Mouse (Mus musculus) layer of hippocampus, adult 11-12 months (tissue): Measurements from ENCODE around the gene Akr1b8.
A peak's percentile ranks its signal among the peaks of the same experiment; 100 is the strongest.
"Not testable (repeated sequence)": the region's sequence is repeated elsewhere in the genome, so short reads cannot be mapped to it uniquely, and the experiment has no call there.

ENCODE experiments used
- DNase-seq: peaks from one replicate; pipeline ENCODE4 v3.0.0; 2022; ENCODE audit warnings: low spot score

Gene Akr1b8

DNA sequence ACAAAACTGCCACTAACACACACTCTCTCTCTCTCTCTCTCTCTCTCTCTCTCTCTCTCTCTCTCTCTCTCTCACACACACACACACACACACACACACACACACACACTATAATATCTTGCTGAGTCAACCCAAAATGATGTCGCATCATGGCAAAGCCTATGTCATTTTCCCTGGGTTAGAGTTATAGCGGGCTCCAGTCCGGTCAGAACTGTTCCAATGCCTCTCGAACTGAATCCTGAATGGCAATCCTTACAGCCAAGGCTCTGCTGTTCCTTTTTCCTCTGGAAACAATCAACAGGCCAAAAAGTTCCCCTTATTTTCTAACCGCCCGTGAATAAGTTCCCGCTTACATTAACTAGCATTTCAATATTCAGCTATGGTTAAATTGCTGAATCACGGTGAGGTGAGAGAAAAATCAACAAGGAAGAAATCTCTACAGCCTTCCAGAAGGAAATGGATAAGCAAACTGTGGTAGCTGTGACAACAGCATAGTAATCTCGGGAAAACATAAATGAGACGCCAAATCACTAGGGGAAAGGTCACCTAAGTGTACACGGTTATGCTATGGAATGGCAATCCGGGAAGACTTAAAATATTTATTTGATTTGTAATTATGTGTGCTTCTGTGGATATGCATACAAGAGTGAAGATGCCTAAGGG is 3.8 kb upstream of the Akr1b8 start:
- DNase-seq: no peak

DNA sequence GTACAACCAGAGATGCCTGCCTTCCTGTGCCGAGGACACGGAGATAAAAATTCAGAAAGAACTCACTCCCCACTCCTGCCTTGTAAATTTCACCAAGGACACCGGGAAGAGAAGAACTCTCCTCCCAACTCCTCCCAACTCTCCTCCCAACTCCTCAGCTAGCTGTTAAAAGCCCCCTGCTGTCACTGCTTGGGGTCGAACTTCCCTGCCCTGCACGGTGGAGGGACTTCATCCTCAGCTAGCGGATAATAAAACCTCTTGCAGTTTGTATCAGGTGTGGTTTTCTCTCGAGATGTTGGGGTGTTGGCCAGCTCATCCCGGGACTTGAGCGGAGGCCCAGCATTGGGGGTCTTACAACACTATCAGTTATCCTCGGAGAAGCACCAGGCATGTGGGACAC is 2.4 kb upstream of the Akr1b8 start:
- DNase-seq: not testable (repeated sequence)

DNA sequence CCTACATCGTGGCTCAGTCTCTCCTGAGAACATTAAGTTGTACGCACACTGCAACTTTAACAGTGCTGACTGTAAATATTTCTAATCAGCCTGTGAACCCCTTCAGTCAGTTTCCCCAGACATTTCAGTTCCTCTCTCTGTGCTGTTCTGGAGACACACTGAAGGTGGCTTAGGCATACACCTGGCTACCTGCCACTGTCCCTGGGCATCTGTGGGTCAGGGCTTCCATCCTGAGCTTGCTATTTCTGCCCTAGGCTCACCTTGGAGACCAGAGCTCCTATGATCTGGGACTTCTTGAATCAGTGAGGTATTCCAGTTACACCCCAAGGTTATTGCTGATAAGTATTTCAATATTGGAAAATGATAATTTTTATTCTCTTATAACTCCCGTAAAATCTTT is 1.5 kb upstream of the Akr1b8 start:
- no peak for DNase-seq

DNA sequence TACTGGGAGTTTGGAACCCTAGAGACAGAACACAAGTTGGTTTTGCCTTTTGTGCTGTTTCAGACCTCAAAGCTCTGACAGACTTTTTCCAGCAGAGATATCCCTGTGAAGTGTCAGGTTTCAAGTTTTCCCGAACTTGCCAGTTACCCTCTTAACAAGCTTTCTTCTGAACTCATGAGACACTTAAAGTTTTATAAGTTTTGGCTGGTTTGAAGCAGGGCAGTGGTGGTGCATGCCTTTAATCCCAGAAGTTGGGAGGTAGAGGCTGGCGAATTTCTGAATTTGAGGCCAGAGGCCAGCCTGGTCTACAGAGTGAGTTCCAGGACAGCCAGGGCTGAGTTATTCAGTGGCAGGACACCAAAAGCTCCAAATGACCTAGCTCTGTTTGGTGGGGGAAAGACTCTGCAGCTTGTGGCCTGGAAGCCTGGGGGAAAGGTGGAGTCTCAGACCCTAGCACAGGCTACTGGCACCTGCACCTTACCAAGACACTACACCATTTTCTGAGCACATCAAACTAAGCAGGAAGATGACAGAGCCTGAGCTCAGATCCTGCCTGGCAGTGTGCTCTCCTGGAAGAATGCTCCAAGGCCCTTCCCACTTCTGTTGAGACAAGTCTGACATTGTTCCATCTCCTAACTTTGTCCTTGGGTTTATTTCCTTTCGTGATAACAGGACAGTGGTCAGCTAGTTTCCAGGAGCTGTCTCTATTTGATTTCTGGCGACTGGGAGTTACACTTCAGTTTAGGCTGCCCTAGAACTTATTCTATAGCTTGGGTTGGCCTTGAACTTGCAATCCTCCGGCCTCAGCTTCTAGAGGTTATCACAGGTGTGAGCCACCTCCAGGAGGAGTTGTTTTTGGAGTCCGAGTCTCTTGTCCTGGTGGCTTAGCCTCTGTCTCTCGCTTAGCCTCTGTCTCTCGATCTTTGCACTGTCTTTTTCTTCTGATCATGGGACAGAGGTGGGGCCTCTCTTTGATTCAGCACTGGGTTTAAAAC is 732 bp downstream of the Akr1b8 start:
- DNase-seq: no peak

DNA sequence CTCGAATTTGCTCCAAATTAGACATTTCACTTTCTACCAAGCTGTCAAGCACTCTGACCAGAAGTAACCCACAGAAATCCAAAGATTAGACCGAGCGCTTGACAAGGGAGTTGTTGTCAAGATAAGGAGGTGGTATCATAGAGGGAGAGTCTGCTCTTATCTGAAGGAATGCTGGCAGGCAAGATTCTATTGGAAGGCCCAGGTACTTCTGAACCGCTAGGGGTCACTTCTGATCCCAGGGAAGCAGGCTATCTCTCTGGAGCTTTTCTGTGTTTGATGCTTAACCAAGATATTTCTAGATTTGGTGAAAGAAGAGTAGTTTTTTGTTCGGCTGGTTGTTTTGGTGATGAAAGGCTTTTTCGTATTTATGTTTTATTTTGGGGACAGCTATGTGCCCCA is 1.4 kb downstream of the Akr1b8 start:
- DNase-seq: no peak

DNA sequence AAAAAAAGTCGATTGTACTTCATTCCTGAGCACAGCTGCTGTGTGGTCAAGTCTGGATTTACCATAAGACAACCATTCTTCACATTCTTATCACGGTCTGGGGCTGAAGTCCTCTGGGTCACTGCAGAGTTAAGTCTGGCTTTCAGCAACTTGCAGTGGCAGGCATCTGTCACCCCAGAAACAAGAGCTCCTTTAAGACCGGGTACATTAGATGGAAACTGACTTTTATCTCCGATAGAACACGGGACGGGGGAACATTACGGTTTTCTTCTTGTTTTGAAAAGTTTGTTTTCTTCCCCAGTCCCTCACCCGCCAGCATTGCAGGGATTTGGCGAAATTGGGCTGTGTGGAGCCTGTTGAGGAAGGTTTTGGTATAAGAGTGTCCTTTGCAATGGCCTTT is 1.9 kb downstream of the Akr1b8 start:
- no peak for DNase-seq

DNA sequence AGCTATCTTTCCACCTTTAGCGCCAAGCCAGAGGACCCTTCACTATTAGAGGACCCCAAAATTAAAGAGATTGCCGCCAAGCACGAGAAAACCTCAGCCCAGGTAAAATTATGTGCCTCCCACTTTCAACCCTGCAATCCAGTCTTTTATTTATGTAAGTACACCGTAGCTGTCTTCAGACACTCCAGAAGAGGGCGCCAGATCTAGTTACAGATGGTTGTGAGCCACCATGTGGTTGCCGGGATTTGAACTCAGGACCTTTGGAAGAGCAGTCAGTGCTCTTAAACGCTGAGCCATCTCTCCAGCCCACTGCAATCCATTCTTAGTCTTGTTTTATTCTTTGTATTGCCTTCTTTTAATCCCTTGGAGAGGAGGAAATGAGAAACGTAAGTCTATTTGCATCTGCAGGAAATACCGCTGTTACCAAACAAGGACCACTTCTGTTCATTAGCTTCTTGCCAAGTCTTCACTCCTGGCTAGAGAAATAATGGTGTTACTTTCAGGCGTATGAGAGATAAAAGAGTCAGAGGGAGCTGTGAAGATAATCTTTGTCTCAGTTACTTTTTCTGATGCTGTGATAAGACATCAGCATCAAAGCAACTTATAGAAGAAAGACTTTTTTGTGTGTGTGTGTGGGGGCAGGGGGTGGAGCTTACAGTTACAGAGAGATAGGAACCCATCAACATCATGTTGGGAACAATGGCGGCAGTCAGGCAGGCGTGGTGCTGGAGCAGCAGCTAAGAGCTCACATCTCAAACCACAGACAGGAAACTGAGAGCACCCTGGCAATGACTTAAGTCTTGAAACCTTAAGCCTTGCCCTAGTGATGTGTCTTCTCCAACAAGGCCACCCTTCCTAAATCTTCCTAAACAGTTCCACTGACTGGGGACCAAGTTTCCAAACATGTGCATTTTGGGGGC is 10.6 kb downstream of the Akr1b8 start:
- DNase-seq: no peak

DNA sequence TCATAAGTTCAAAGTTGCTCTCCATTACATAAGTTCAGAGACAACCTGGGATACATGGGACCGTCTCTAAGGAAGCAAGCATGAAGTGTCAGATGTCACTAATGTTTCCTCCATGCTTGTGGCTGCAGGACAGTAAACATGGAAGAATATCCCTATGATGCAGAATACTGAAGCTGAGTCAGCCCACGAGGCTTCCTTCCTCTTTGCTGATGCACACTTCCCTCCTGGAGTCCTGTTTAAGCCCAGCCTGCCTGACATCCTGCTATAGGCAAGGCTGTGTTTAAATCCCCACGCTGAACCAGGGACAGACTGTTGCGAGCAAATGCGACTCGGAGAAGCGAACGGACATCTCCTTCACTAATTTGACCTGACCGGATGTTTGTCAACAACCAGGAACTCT is 14.1 kb downstream of the Akr1b8 start:
- no peak for DNase-seq

DNA sequence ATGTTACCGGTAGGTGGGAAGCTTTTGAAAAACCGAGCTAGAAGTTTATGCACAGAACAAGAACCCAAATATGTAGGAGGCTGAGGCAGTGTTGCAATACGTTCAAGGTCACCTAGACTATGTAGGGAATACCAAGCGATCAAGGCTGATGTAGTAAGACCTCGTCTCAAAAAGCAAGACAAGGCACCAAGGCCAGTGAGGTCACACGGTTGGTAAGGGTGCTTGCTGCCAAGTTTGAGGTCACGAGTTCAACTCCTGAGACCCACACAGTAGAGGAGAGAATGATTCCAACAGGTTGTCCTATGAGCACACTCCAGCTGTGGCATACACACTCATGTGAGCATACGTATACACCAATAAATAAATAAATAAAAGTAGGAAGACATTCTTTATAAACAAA is 16.2 kb downstream of the Akr1b8 start:
- DNase-seq: no peak

DNA sequence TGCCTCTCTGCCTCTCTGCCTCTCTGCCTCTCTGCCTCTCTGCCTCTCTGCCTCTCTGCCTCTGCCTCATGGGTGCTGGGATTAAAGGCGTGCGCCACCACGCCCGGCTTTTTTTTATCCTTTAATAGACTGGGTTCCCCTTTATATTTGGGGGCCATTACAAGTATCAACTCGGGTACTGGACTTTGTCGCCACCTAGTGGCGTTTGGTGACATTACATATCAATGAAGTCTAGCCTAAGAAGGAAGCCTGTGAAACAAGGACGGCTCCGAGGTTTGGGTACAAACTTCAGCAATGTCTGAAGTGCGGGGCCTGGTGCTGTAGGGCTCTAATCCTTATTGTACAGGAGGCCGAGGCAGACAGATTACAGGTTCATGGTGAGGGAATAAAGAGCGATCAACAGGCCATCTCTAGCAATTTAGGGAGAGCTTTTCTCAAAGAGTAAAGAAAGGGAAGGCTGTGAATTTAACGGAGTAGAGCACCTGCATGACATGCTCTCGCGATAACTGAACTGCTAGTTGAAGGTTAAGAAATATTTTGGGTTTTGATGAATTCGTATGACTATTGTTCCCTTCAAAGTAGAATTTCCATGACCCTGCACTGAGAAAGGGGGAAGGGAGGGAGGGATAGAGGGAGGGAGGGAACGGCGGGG is 17.9 kb downstream of the Akr1b8 start:
- peak; percentile 90 for DNase-seq

DNA sequence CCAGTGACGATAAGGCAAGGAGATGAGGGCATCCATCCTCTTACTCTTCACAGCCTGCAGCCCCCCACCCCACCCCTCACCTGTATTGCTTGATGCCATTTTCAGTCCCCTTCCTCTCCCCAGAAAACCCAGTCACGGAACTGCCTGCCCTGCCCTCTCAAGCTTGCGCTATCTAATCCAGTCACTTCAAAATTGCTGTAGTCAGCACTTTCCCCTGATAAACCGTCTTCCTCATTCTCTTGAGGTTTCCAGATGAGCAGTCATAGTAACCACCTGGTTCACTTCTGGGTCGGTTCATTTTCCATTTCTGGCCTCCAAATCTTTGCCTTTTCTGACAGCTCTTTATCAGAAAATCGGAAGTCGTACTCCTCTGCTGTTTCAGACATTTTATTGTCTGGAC is 19.9 kb downstream of the Akr1b8 start:
- no peak for DNase-seq

DNA sequence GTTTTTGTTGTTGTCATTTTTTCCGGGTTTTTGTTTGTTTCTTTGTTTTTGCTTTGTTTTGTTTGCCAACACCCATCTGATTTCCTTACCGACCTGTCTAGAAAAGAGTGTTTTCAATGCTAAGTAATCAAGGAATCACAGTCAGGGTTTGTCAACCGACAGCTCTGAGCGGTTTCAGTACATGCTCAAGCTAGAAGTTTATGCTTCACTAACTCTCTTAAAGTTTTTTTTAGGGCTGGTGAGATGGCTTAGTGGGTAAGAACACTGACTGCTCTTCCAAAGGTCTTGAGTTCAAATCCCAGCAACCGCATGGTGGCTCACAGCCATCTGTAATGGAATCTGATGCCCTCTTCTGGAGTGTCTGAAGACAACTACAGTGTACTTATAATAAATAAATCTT is 22.0 kb downstream of the Akr1b8 start:
- not testable (repeated sequence) for DNase-seq

DNA sequence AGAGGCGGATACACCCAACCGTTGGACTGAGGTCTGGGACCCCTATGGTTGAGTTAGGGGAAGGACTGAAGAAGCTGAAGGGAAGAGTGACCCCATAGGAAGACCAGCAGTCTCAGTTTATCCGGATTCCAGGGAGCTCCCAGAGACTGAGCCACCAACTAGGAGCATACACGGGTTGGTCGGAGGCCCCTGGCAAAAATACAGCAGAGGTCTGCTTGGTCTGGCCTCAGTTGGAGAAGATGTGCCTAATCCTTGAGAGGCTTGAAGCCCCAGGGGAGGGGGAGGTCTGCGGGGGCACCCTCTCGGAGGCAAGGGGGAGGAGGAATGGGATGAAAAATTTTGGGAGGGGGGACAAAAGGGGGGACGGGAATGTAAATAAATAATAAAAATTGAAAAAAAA is 29.5 kb downstream of the Akr1b8 start:
- DNase-seq: no peak

DNA sequence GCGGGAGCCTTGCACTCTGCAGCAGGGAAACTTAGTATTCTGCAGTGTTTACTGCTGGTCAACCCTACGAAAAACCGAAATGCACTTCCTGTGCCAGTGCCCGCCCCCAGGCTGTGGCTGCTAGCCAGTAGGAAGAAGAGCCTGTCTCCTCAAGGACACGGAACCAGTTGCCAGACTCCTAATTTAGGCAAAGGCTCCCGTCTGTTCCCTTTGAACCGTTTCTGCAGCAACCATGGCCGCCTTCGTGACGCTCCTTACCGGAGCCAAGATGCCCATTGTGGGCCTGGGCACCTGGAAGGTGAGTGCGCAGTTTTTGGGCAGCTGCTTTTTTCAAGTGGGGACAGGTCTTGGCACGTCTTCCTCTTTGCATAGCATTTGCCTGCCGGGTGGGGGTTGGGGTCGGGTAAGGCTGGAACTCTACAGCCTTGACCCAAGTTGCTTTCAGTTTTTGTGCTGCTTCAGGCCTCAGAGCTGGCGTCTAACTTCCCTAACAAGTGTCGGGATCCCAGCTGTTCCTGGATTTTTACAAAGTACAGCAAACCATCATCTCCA is 30.3 kb downstream of the Akr1b8 start, which contains the start of gene Akr1b10:
Akr1b10 (plus strand) TSS at position 109 of the 552 bp plus-strand sequence.
- DNase-seq: peak; percentile 82

DNA sequence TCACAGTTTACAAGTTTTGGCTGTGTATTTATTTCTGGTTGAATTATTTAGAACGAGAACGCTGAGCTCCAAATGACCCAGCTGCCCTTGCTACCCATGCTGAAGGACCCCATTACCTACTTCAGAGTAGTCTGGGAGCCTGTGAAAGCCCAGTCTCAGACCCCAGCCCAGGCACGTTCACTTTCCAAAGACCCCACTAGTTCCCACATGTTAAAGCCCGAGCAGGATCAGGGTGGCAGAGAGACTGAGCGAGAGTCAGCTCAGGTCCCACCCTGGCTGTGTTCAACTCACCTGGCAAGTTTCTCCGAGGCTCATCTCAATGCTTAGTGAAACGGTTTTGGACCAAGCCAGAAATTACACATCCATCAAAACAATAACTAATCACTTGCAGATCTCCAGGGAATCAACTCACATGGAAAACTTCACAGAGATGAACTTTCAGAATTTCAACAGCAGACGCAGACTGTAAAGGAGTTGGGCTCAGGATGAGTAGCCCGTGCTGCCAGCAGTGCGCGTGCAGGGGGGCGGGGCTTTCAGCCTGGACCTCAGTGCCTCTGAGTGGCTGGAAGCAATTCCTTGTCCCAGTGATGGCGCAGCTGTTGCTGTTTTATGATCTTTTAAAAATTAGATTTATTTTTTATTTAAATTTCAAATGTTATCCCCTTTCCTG is 30.9 kb downstream of the Akr1b8 start:
- no peak for DNase-seq

DNA sequence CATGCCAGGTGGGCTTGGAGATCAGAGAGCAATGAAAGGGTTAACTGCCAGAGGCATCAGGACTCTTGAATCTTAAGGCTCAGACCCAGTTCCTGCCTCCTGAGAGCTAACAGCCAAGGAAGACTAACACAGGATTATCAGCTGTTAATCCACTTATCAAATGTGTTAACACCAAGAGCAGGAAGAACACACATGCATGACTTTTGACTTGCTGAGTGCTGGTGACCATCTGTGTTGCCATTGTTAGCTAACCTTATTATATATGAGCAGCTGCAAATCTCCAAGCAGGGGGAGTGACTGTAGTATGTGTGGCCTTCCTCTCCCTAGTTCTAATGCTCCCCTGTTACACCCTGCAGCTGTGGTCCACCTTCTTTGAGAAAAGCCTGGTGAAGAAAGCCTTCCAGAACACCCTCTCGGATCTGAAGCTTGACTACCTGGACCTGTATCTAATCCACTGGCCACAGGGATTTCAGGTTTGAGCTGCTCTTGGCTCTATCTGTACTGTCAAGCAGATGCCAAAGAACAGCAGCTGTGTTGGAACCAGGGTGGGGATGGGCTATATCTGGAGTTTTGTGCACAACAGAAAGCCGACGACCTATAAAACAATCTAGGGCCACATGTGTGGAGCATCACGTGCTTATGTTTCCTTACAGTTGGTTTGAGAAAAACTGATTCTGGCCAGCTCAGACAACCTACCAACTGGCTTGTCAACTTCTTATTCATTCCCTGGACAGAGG is 34.7 kb downstream of the Akr1b8 start:
- DNase-seq: no peak

DNA sequence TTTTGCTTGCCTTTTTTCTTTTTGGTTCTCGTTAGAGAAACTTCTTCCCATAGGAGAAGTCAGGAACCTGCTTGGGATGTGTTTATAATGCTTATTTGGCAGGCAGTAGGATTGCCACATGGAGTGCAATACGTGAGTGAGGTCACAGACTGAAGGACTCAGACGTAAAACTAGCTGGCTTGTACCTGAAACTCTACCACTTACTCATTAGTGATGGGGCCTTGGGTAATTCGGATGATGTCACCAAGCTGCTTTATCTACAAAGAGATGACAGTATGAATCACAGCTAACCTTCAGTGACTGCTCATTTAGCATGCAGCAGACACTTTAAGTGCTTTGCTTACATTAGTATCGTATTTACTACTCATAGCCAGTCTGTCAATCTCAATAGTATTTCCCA is 42.0 kb downstream of the Akr1b8 start:
- DNase-seq: no peak

DNA sequence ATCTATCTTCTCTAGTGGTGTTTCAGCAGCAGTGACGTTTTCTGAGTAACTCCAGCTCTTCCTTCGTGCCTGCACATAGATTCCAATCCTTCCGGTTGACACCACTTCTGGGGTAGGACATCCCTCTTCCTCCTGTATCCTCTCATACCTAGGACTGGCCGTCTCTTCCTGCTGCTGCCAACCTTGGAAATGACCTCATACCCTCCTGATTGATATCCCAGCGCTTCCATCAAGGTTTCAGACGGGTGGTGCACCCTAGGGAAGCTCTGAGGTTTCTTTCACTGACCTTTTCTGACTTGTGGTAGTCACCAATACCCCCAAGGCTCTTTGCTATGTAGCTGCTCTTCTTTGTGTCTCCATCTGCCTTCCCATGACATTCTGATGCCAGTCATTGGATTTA is 44.5 kb downstream of the Akr1b8 start:
- DNase-seq: no peak

DNA sequence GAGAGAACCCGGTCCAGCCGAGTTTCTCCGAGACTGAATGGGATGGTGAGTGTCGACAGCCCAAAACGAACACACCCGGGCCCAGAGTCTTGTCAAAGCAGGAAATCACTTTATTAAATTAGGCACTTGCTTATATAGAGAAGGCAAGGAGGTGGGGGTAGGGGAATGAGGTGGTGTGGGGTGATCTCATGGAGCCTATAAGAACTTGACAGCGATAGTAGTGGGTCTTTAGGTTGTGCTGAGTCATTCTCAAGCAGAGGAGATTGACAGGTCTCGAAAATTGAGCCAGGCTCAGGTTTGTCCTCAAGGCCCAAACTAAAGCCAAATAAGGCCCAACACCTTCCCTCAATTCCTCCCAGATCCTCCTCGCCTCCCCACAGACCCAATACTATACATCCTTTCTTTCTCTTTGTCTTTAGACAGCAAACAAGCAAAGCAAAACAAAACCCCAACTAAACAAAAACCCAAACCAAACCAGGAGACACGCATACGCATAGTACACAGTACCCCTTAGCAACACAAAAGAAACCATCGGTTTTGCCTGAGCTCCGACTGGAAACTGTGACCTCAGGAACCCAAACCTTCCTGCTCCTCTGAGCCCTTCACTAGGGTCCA is 45.8 kb downstream of the Akr1b8 start:
- DNase-seq: no peak

DNA sequence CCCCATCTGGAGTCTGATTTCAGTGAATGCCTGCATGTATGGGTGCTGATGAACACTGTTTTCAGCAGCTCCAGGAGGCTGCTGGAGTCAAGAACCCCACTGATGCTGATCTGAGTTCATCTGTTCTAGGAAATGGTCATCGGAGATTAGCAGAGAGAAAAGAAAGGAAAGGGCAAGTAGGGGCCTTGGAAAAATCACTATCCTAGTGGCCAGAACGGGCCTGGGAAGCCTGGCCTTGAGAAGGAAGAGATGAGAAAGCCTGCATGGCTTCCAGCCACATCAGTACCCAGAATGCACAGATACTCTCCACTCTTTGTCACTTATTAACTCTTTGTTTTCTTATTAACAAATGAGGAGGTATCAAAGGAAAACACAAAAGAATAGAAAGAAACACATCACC is 46.8 kb downstream of the Akr1b8 start:
- DNase-seq: no peak
